Mouse (Mus musculus): ENCODE measurements around the gene Sbno1.

GRCm38 (mm10) chr5:124452494-124453228, 26.9 kb upstream of the Sbno1 start:
- TF ChIP-seq POLR2A (IDR thresholded peaks at IDR 0.05; ENCODE audit: borderline replicate concordance, extremely low read depth, insufficient read depth, insufficient read length, poor library complexity, severe bottlenecking) (no peak), CTCF (IDR thresholded peaks at IDR 0.05; ENCODE audit: borderline replicate concordance, extremely low read depth, insufficient read depth, insufficient read length) (no peak)
